In genomic region chr1:24679071-24679470, GRCm38 (mm10) we compare ENCODE assay signal across 8 mouse cellular contexts. TPM values are rescaled to one million over a fixed set of nuclear protein-coding genes. Genes with fewer than 3 reads are reported as not detected.
DNase-seq lines count a peak whose midpoint lies in the region; ATAC-seq lines count a peak whose summit lies in the region.

No protein-coding gene starts in this region.

- H3K4me2 ChIP-seq in hindbrain, embryonic 13.5 days = peak overlapping the region; percentile 62
- peak overlapping the region; percentile 72 for H3K4me2 ChIP-seq in lung, embryonic 15.5 days

- H3K4me3 ChIP-seq in heart, embryonic 10.5 days = peak overlapping the region; percentile 74
- peak overlapping the region; percentile 80 for H3K4me3 ChIP-seq in hindbrain, embryonic 13.5 days
- peak overlapping the region; percentile 89 for H3K4me3 ChIP-seq in lung, embryonic 15.5 days

- peaks cover 7% of the 10 kb centered on the region for H3K4me1 ChIP-seq in heart, embryonic 10.5 days
- H3K4me1 ChIP-seq in hindbrain, embryonic 13.5 days (replicated peaks) = peaks cover 16% of the 10 kb centered on the region
- H3K4me1 ChIP-seq in lung, embryonic 15.5 days = peaks cover 6% of the 10 kb centered on the region

- peak overlapping the region; percentile 88 for H3K9ac ChIP-seq in hindbrain, embryonic 13.5 days
- H3K9ac ChIP-seq in lung, embryonic 15.5 days = peak overlapping the region; percentile 81

- WGBS in heart, embryonic 10.5 days = 3% methylated on average over 13 of the region's 13 CpGs
- 2% methylated on average over 13 of the region's 13 CpGs for WGBS in hindbrain, embryonic 13.5 days
- WGBS in lung, embryonic 15.5 days = 1% methylated on average over 12 of the region's 13 CpGs

- no peak for DNase-seq in heart, embryonic 10.5 days (ENCODE audit: low spot score)
- no peak for DNase-seq in heart, postnatal 14 days
- peak; percentile 51 for DNase-seq in MN1 (ENCODE audit: low spot score)
- DNase-seq in splenic B cell, adult 2 months (ENCODE audit: low read depth, low spot score) = peak; percentile 82
- no peak for DNase-seq in gastrocnemius, postnatal 4 days (ENCODE audit: low spot score in 2 of 2)
- DNase-seq in thymus, postnatal 14 days = no peak

- intact Hi-C loops in heart, postnatal 14 days (cut with DNase I) = loop anchor here (5.0 kb wide), 1 partner anchor 38 kb away; no protein-coding TSS in a partner anchor

- H3K9me3 ChIP-seq in heart, embryonic 10.5 days = no peaks in the 10 kb centered on the region
- H3K9me3 ChIP-seq in hindbrain, embryonic 13.5 days = no peaks in the 10 kb centered on the region
- H3K9me3 ChIP-seq in lung, embryonic 15.5 days = no peaks in the 10 kb centered on the region

- ATAC-seq in hindbrain, embryonic 13.5 days (ENCODE audit: low FRiP score) = no peak
- ATAC-seq in lung, embryonic 15.5 days (ENCODE audit: borderline replicate concordance, extremely low read depth, low FRiP score, low TSS enrichment) = peak; percentile 32; the same call in 1 of the 2 replicates

- no peaks in the 10 kb centered on the region for H3K36me3 ChIP-seq in heart, embryonic 10.5 days
- no peaks in the 10 kb centered on the region for H3K36me3 ChIP-seq in hindbrain, embryonic 13.5 days
- H3K36me3 ChIP-seq in lung, embryonic 15.5 days = no peaks in the 10 kb centered on the region
- H3K36me3 ChIP-seq in splenic B cell, adult 2 months (ENCODE audit: control insufficient read depth, insufficient read depth, low read length, poor library complexity, severe bottlenecking) = peaks cover 5% of the 10 kb centered on the region; the same call in 1 of the 2 replicates

- H3K27ac ChIP-seq in heart, embryonic 10.5 days = peak overlapping the region; percentile 90
- peak overlapping the region; percentile 89 for H3K27ac ChIP-seq in hindbrain, embryonic 13.5 days
- peak overlapping the region; percentile 74; the same call in 1 of the 2 replicates for H3K27ac ChIP-seq in lung, embryonic 15.5 days

- H3K27me3 ChIP-seq in heart, embryonic 10.5 days (ENCODE audit: insufficient read depth, poor library complexity, severe bottlenecking) = no peaks in the 10 kb centered on the region
- H3K27me3 ChIP-seq in hindbrain, embryonic 13.5 days = no peaks in the 10 kb centered on the region
- H3K27me3 ChIP-seq in lung, embryonic 15.5 days = no peaks in the 10 kb centered on the region
- no peaks in the 10 kb centered on the region for H3K27me3 ChIP-seq in splenic B cell, adult 2 months (ENCODE audit: control insufficient read depth, insufficient read depth, low read length, poor library complexity, severe bottlenecking)

RNA-seq across cellular contexts. Expression of gene Lmbrd1, which starts 0.6 kb away (rescaled TPM):
- 21.1 and 23.2 TPM in 2 replicates for polyA plus RNA-seq in heart, embryonic 10.5 days (2016; fragmentation: Nextera tagmentation; extraction: Ambion mirVana)
- 10 to 100 TPM; 33.7 to 39.4 TPM for total RNA-seq in heart, postnatal 14 days (2021)
- 43.8 and 48.0 TPM in 2 replicates for polyA plus RNA-seq in hindbrain, embryonic 13.5 days (2015; fragmentation: Nextera tagmentation; extraction: Ambion mirVana)
- polyA plus RNA-seq in lung, embryonic 15.5 days (2015; fragmentation: Nextera tagmentation; extraction: Ambion mirVana) = 28.0 and 30.8 TPM in 2 replicates
- 10 to 100 TPM; 25.3 to 27.6 TPM for total RNA-seq in gastrocnemius, postnatal 4 days (2021)

Comparison
In these comparisons a context has a peak if more than half of its experiments do, and no peak if none do; other contexts are left out.
1. DNase-seq: peak in MN1 (single experiment) and splenic B cell, adult 2 months (single experiment); none in heart, embryonic 10.5 days (single experiment), heart, postnatal 14 days (0 of 2), gastrocnemius, postnatal 4 days (0 of 2) and thymus, postnatal 14 days (single experiment).
2. Peak in every context shown above with its lines, with median percentiles within 50 percentile points of each other: H3K27ac ChIP-seq and H3K4me3 ChIP-seq.